In genomic region chr3:114736426-114736825, GRCm38 (mm10) we compare ENCODE assay signal across 27 mouse cellular contexts.
DNase-seq lines count a peak whose midpoint lies in the region; ATAC-seq and TF ChIP-seq lines count a peak whose summit lies in the region.
"Had no signal": no experiment of that assay in that cellular context is flagged by ENCODE, and none has a peak within 500 bp of the region (broad histone marks: within the 10 kb centered on the region; RNA-seq: fewer than 3 reads in every experiment).

No protein-coding gene starts in this region.

- H3K4me3 ChIP-seq in liver, adult 2 months (ENCODE audit: insufficient read depth, low read depth, low read length), result no peak overlapping the region
- no peak overlapping the region for H3K4me3 ChIP-seq in liver, postnatal 0 days (ENCODE audit: low read depth, low read length)
- H3K4me3 ChIP-seq: forebrain, embryonic 10.5 days; forebrain, embryonic 13.5 days; gastrocnemius, adult 2 months; heart, embryonic 12.5 days; heart, embryonic 15.5 days had no signal

- H3K79me2 ChIP-seq in liver, adult 2 months (ENCODE audit: control insufficient read depth, insufficient read depth, low read length), result no peaks in the 10 kb centered on the region

- H3K27ac ChIP-seq in liver, adult 2 months (replicated peaks; ENCODE audit: insufficient read depth, low read depth, low read length), result no peak overlapping the region
- no peak overlapping the region for H3K27ac ChIP-seq in liver, postnatal 0 days (ENCODE audit: low read depth)
- H3K27ac ChIP-seq: forebrain, embryonic 10.5 days; forebrain, embryonic 13.5 days; gastrocnemius, adult 2 months; heart, embryonic 15.5 days; hindbrain, embryonic 14.5 days; hindbrain, postnatal 0 days had no signal

- no peak for ATAC-seq in liver, postnatal 0 days
- ATAC-seq: forebrain, embryonic 13.5 days; forebrain, postnatal 0 days; hindbrain, postnatal 0 days; Patski had no signal

- TF ChIP-seq CTCF in liver, adult 2 months (IDR thresholded peaks at IDR 0.05; ENCODE audit: low read depth, low read length), result no peak
- TF ChIP-seq CTCF in liver, postnatal 0 days (IDR thresholded peaks at IDR 0.05; ENCODE audit: low read depth), result no peak

- DNase-seq in kidney, adult 11 months, result peak; percentile 40
- DNase-seq in kidney, postnatal 10 days, result no peak
- peak; percentile 84 for DNase-seq in kidney, adult 9 months
- no peak for DNase-seq in kidney, adult 18-20 months
- DNase-seq in liver, adult 2 months (ENCODE audit: extremely low read depth, low read depth, low spot score), result peak; percentile 8
- DNase-seq in liver, postnatal 0 days, result no peak
- DNase-seq: adrenal gland, postnatal 10 days; adrenal gland, postnatal 36 days; B cell, adult 2 months; cerebellum, adult 18-20 months; cerebellum, adult 9-10 months; cerebellum, postnatal 14 days; forebrain, postnatal 0 days; gastrocnemius, adult 2 months; gastrocnemius, postnatal 14 days; heart, adult 18-20 months; heart, postnatal 10 days; heart, postnatal 36 days had no signal

- no peak for TF ChIP-seq EP300 in liver, postnatal 0 days (IDR thresholded peaks at IDR 0.05; ENCODE audit: low read depth)

- no peaks in the 10 kb centered on the region for H3K9me3 ChIP-seq in liver, postnatal 0 days (ENCODE audit: low read length)
- H3K9me3 ChIP-seq: forebrain, embryonic 10.5 days; forebrain, embryonic 13.5 days; G1E; heart, embryonic 12.5 days; heart, embryonic 15.5 days had no signal

- H3K36me3 ChIP-seq in liver, adult 2 months (ENCODE audit: control insufficient read depth, insufficient read depth, low read length), result no peaks in the 10 kb centered on the region
- no peaks in the 10 kb centered on the region for H3K36me3 ChIP-seq in liver, postnatal 0 days (replicated peaks; ENCODE audit: insufficient read depth, low read length)
- H3K36me3 ChIP-seq: forebrain, embryonic 10.5 days; G1E; heart, embryonic 12.5 days; heart, embryonic 15.5 days had no signal

- H3K4me2 ChIP-seq in liver, postnatal 0 days (ENCODE audit: low read depth, low read length), result no peak overlapping the region
- H3K4me2 ChIP-seq: forebrain, embryonic 13.5 days; heart, embryonic 12.5 days; heart, embryonic 15.5 days; hindbrain, embryonic 14.5 days had no signal

- no peaks in the 10 kb centered on the region for H3K27me3 ChIP-seq in liver, adult 2 months (ENCODE audit: control insufficient read depth, insufficient read depth, low read length)
- H3K27me3 ChIP-seq in liver, postnatal 0 days (ENCODE audit: insufficient read depth, low read length), result no peaks in the 10 kb centered on the region
- H3K27me3 ChIP-seq: CH12.LX; forebrain, embryonic 13.5 days; heart, embryonic 12.5 days; heart, embryonic 15.5 days; Patski had no signal

- no peak overlapping the region for H3K9ac ChIP-seq in liver, adult 2 months (ENCODE audit: low read depth, low read length)
- H3K9ac ChIP-seq in liver, postnatal 0 days (replicated peaks), result no peak overlapping the region
- H3K9ac ChIP-seq: forebrain, embryonic 13.5 days; forebrain, postnatal 0 days; heart, embryonic 12.5 days; heart, embryonic 15.5 days; hindbrain, embryonic 14.5 days had no signal

- H3K4me1 ChIP-seq in liver, adult 2 months (ENCODE audit: control insufficient read depth, insufficient read depth, low read length), result no peaks in the 10 kb centered on the region
- no peaks in the 10 kb centered on the region for H3K4me1 ChIP-seq in liver, postnatal 0 days (ENCODE audit: insufficient read depth)
- H3K4me1 ChIP-seq: forebrain, embryonic 10.5 days; forebrain, embryonic 13.5 days; heart, embryonic 12.5 days; heart, embryonic 15.5 days had no signal

- no peak for TF ChIP-seq POLR2A in liver, adult 2 months (IDR thresholded peaks at IDR 0.05; ENCODE audit: extremely low read depth, insufficient read depth, low read length)

- 55% methylated on average over 2 of the region's 2 CpGs for WGBS in liver, adult 2 months
- WGBS in liver, postnatal 0 days (ENCODE audit: insufficient replicate concordance), result 61% methylated on average over 2 of the region's 2 CpGs

Comparison
In these comparisons a context has a peak if more than half of its experiments do, and no peak if none do; other contexts are left out.
1. DNase-seq: peak in kidney, adult 11 months (single experiment), kidney, adult 9 months (single experiment) and liver, adult 2 months (single experiment); none in kidney, postnatal 10 days (single experiment), kidney, adult 18-20 months (single experiment) and liver, postnatal 0 days (single experiment).